Mouse (Mus musculus): ENCODE measurements at regions not wholly inside any gene's neighbourhood (a gene's known extent, or its start where the extent isn't known, plus 50 kb on each side); places are given as distances from the start of the nearest gene placed in this dataset.

DNA sequence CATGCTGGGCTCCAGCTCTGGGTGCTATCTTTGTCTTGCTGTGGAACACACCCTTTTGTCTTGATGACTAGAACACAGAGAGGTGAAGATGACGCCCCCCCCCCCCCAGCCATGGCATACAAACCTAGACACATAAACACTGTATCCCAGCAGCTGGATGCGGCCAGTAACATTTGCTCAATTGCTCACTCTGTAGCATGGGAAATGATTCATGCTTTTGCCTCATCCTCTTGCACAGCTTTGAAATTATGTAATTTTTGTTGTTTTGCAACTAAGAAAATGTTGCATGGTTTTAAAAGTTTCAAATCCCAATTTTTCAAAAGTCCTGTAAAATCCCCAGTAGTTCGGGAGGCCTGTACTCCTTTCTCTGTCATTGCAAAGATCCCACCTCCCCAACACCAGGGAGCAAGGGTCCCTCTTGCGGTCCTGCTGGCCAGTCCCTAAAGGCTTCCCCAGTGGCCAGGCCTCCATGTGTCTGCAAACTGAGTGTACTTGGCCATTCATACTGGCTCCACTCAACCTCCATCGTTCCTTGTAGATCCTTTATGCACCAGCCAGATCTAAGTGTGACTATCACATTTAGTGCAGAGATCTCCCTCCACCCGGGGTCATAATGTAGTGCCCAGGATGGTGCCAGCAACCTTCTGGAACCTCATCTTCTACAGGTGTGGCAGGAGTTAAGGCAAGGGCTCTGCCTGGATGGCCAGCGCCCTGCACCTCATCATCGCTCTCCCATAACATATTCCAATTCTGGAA is 123.3 kb upstream of the Spdye4c start:
- Histone ChIP-seq H3K4me1 (ENCODE audit: control insufficient read depth, insufficient read depth, low read length) (no peaks in the 10 kb centered on the region), H3K79me2 (ENCODE audit: control insufficient read depth, insufficient read depth, low read length) (no peaks in the 10 kb centered on the region), H3K9ac (ENCODE audit: low read depth, low read length) (no peak overlapping the region), H3K4me3 (ENCODE audit: insufficient read depth, low read depth, low read length) (no peak overlapping the region), H3K36me3 (ENCODE audit: control insufficient read depth, insufficient read depth, low read length) (no peaks in the 10 kb centered on the region), H3K27me3 (ENCODE audit: control insufficient read depth, insufficient read depth, low read length) (no peaks in the 10 kb centered on the region), H3K27ac (replicated peaks; ENCODE audit: insufficient read depth, low read depth, low read length) (no peak overlapping the region)
- TF ChIP-seq CTCF (IDR thresholded peaks at IDR 0.05; ENCODE audit: low read depth, low read length): no peak
- no peak for TF ChIP-seq POLR2A (IDR thresholded peaks at IDR 0.05; ENCODE audit: extremely low read depth, insufficient read depth, low read length)
- 87% methylated on average over 8 of the region's 8 CpGs for WGBS
- no peak for DNase-seq (ENCODE audit: extremely low read depth, low read depth, low spot score)

DNA sequence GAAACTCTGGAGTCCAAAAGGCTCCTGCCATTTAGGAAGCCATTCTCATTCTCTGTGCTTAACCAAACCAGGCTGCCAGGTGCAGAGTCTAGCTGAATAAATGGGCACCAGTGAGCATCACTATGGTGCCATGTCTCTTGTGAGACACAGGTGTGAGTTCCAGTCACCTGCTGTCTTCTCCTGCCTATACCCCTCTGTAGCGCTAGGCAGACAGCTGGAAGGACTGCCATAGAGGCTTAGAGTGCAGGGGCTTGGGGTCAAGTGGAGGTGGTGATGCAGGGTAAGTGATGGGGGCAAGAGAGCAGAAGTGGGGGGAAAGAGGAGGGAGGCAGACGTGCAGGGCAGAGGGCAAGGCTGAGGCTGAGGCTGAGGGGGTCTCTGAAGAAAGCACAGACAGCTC is 122.7 kb upstream of the Spdye4c start:
- no peak overlapping the region for H3K4me3 ChIP-seq (ENCODE audit: insufficient read depth, low read depth, low read length)
- TF ChIP-seq POLR2A (IDR thresholded peaks at IDR 0.05; ENCODE audit: extremely low read depth, insufficient read depth, low read length) (no peak), CTCF (IDR thresholded peaks at IDR 0.05; ENCODE audit: low read depth, low read length) (no peak)
- no peaks in the 10 kb centered on the region for H3K79me2 ChIP-seq (ENCODE audit: control insufficient read depth, insufficient read depth, low read length)
- no peak overlapping the region for H3K9ac ChIP-seq (ENCODE audit: low read depth, low read length)
- no peaks in the 10 kb centered on the region for H3K36me3 ChIP-seq (ENCODE audit: control insufficient read depth, insufficient read depth, low read length)
- DNase-seq (ENCODE audit: extremely low read depth, low read depth, low spot score): no peak
- H3K4me1 ChIP-seq (ENCODE audit: control insufficient read depth, insufficient read depth, low read length): peaks cover 3% of the 10 kb centered on the region
- 98% methylated on average over 2 of the region's 2 CpGs for WGBS
- H3K27ac ChIP-seq (replicated peaks; ENCODE audit: insufficient read depth, low read depth, low read length): no peak overlapping the region
- no peaks in the 10 kb centered on the region for H3K27me3 ChIP-seq (ENCODE audit: control insufficient read depth, insufficient read depth, low read length)

DNA sequence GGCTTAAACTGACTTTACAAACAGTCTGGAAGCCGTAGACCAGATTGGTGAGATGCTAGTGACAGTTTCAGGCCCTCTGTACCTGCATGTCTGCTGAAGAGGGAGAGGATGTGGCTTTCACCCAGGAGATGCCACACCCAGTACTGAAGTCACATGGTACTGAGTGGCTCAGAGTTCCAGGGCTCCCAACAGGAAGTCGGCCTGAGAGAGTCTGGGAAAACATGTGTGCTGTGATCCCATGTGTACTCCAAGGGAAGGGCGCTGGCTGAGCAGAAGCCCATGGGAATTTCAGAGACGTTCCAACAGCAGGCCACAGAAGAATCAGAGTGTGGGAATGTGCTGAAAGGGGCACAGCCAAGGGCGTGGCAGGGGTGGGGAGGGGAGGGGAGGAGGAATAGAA is 120.7 kb upstream of the Spdye4c start:
- Histone ChIP-seq H3K79me2 (ENCODE audit: control insufficient read depth, insufficient read depth, low read length) (no peaks in the 10 kb centered on the region), H3K4me1 (ENCODE audit: control insufficient read depth, insufficient read depth, low read length) (peaks cover 10% of the 10 kb centered on the region), H3K36me3 (ENCODE audit: control insufficient read depth, insufficient read depth, low read length) (no peaks in the 10 kb centered on the region), H3K27ac (replicated peaks; ENCODE audit: insufficient read depth, low read depth, low read length) (no peak overlapping the region), H3K27me3 (ENCODE audit: control insufficient read depth, insufficient read depth, low read length) (no peaks in the 10 kb centered on the region), H3K9ac (ENCODE audit: low read depth, low read length) (no peak overlapping the region), H3K4me3 (ENCODE audit: insufficient read depth, low read depth, low read length) (no peak overlapping the region)
- DNase-seq (ENCODE audit: extremely low read depth, low read depth, low spot score): no peak
- no peak for TF ChIP-seq CTCF (IDR thresholded peaks at IDR 0.05; ENCODE audit: low read depth, low read length)
- no peak for TF ChIP-seq POLR2A (IDR thresholded peaks at IDR 0.05; ENCODE audit: extremely low read depth, insufficient read depth, low read length)
- 74% methylated on average over 5 of the region's 5 CpGs for WGBS

DNA sequence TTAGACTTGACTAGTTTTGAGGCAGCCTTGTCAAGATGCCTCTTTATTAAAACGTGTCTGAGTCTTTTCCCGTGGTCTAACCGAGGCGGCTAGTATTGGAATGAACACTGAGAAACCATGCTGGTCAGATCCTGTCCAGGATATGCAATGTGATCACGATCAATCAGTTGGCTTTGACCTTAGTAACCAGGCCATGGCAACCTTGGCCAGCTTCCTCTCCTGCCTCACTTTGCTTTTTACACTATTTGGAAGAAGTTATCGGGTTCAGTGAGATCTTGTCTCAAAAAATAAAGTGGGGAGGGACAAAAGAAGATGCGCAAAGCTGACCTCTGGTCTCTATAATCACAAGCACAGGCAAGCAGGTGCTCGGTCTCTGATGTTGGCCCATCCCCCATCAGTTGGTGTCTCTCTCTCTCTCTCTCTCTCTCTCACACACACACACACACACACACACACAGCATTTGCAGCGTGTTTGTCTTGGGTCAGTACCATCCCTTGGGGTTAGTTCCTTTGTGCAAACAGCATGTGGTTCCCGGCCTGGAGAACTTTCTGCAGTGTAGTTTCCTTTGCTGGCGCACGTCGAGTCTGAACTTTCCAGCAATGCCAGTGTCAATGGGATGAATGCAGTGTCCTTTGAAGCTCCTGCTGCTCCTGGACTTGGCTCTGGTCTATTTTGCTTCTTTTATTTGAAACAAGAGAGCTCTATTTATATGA is 117.6 kb upstream of the Spdye4c start:
- Histone ChIP-seq H3K4me3 (ENCODE audit: insufficient read depth, low read depth, low read length) (0 out of 2 replicates have a peak overlapping the region, but pooled peaks have one; percentile 8), H3K27me3 (ENCODE audit: control insufficient read depth, insufficient read depth, low read length) (no peaks in the 10 kb centered on the region), H3K4me1 (ENCODE audit: control insufficient read depth, insufficient read depth, low read length) (peaks cover 10% of the 10 kb centered on the region), H3K36me3 (ENCODE audit: control insufficient read depth, insufficient read depth, low read length) (no peaks in the 10 kb centered on the region), H3K27ac (replicated peaks; ENCODE audit: insufficient read depth, low read depth, low read length) (peak overlapping the region; percentile 62), H3K79me2 (ENCODE audit: control insufficient read depth, insufficient read depth, low read length) (no peaks in the 10 kb centered on the region), H3K9ac (ENCODE audit: low read depth, low read length) (no peak overlapping the region)
- TF ChIP-seq CTCF (IDR thresholded peaks at IDR 0.05; ENCODE audit: low read depth, low read length): no peak
- no peak for TF ChIP-seq POLR2A (IDR thresholded peaks at IDR 0.05; ENCODE audit: extremely low read depth, insufficient read depth, low read length)
- DNase-seq (ENCODE audit: extremely low read depth, low read depth, low spot score): peak; percentile 94
- 25% methylated on average over 13 of the region's 13 CpGs for WGBS

DNA sequence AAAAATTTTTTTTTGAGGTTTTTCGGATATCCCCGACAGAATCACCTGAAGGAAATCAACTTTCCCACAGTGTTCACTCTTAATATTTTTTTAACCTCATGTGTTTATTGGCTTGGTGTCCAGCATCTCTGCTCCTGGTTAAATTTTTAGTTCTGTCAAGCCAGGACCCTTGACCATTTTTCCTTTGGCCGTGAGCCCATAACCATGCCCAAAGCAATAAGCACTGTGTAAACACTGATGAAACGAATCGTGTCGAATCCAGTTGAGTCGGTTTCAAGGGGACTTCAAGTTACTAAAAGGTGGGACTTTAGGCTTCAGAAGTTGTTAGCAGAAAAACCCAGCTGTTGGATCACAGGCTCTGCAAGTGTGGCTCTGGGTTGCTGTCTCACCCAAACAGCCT is 117.0 kb upstream of the Spdye4c start:
- H3K4me1 ChIP-seq (ENCODE audit: control insufficient read depth, insufficient read depth, low read length): peaks cover 10% of the 10 kb centered on the region
- H3K4me3 ChIP-seq (ENCODE audit: insufficient read depth, low read depth, low read length): no peak overlapping the region
- no peaks in the 10 kb centered on the region for H3K79me2 ChIP-seq (ENCODE audit: control insufficient read depth, insufficient read depth, low read length)
- peak; percentile 52 for DNase-seq (ENCODE audit: extremely low read depth, low read depth, low spot score)
- no peaks in the 10 kb centered on the region for H3K36me3 ChIP-seq (ENCODE audit: control insufficient read depth, insufficient read depth, low read length)
- H3K27ac ChIP-seq (replicated peaks; ENCODE audit: insufficient read depth, low read depth, low read length): no peak overlapping the region
- H3K9ac ChIP-seq (ENCODE audit: low read depth, low read length): no peak overlapping the region
- TF ChIP-seq POLR2A (IDR thresholded peaks at IDR 0.05; ENCODE audit: extremely low read depth, insufficient read depth, low read length): no peak
- no peak for TF ChIP-seq CTCF (IDR thresholded peaks at IDR 0.05; ENCODE audit: low read depth, low read length)
- no peaks in the 10 kb centered on the region for H3K27me3 ChIP-seq (ENCODE audit: control insufficient read depth, insufficient read depth, low read length)
- 39% methylated on average over 7 of the region's 7 CpGs for WGBS

DNA sequence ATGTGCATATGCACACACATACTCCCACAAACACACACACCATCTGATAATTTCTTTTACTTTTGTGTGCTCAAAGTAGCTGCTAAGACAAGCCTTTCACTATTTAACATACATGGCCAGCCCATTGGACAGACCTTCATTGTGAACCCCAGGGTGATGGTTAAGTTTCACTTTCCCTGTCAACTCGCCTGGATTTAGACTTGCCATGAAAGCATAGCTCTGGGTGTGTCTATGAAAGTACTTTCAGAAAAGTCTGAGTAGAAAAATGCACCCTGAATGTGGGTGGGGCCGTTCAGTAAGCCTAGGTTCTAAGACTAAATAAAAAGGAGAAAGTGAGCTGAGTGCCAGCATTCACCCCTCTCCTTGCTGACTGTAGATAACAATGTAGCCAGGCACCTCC is 113.8 kb upstream of the Spdye4c start:
- WGBS: 70% methylated on average over 2 of the region's 2 CpGs

More for the DNA sequence above, 113.8 kb upstream of the Spdye4c start:
- Histone ChIP-seq H3K36me3 (ENCODE audit: control insufficient read depth, insufficient read depth, low read length) (no peaks in the 10 kb centered on the region), H3K27ac (replicated peaks; ENCODE audit: insufficient read depth, low read depth, low read length) (no peak overlapping the region), H3K9ac (ENCODE audit: low read depth, low read length) (no peak overlapping the region), H3K27me3 (ENCODE audit: control insufficient read depth, insufficient read depth, low read length) (no peaks in the 10 kb centered on the region), H3K79me2 (ENCODE audit: control insufficient read depth, insufficient read depth, low read length) (no peaks in the 10 kb centered on the region), H3K4me3 (ENCODE audit: insufficient read depth, low read depth, low read length) (no peak overlapping the region), H3K4me1 (ENCODE audit: control insufficient read depth, insufficient read depth, low read length) (peaks cover 10% of the 10 kb centered on the region)
- TF ChIP-seq POLR2A (IDR thresholded peaks at IDR 0.05; ENCODE audit: extremely low read depth, insufficient read depth, low read length): no peak
- TF ChIP-seq CTCF (IDR thresholded peaks at IDR 0.05; ENCODE audit: low read depth, low read length): no peak
- no peak for DNase-seq (ENCODE audit: extremely low read depth, low read depth, low spot score)
